Mouse (Mus musculus) liver, embryonic 14.5 days (tissue): ENCODE measurements at regions not wholly inside any gene's neighbourhood (a gene's known extent, or its start where the extent isn't known, plus 50 kb on each side); places are given as distances from the start of the nearest gene placed in this dataset.

Experiments used
- ATAC-seq: fragments of 200-750 bp; cut with Nextera tagmentation; 2 replicates; pipeline ENCODE4 v1.8.0; 2017; ENCODE audit warnings: moderate number of reproducible peaks, mild to moderate bottlenecking, moderate library complexity; ENCODE audit not compliant: insufficient read depth
- DNase-seq, 3 experiments: peaks; one replicate each; pipeline ENCODE4 v3.0.0-alpha.2; 2012 to 2013; ENCODE audit warnings: low read depth in 3 of 3, low spot score in 3 of 3
- H3K27ac ChIP-seq: fragments of 300-500 bp; sonication (generic); 2 replicates; pipeline ENCODE4 v1.5.1; 2014; ENCODE audit warnings: moderate library complexity, mild to moderate bottlenecking, control low read depth, inconsistent platforms
- H3K27me3 ChIP-seq: fragments of 300-500 bp; sonication (generic); 2 replicates; pipeline ENCODE4 v1.6.1; 2014; ENCODE audit warnings: mild to moderate bottlenecking, low read length, moderate library complexity; ENCODE audit not compliant: control insufficient read depth, insufficient read depth
- H3K36me3 ChIP-seq: fragments of 300-500 bp; sonication (generic); replicated peaks from 2 replicates; pipeline ENCODE4 v1.6.1; 2014; ENCODE audit warnings: low read depth; ENCODE audit not compliant: control insufficient read depth, insufficient read depth
- H3K4me1 ChIP-seq, 2 experiments: fragments of 200-500 bp in 1 of 2; fragments of 300-500 bp in 1 of 2; sonication (generic) in 1 of 2; replicated peaks; 2 replicates each; pipeline ENCODE4 v1.6.1; 2012 to 2014; ENCODE audit warnings: antibody characterized with exemption in 1 of 2, inconsistent platforms in 1 of 2, low read length in 1 of 2; ENCODE audit not compliant: control insufficient read depth in 2 of 2, insufficient read depth in 2 of 2
- H3K4me2 ChIP-seq: fragments of 300-500 bp; sonication (generic); 2 replicates; pipeline ENCODE4 v1.6.1; 2014; ENCODE audit warnings: low read depth, mild to moderate bottlenecking, control low read depth, moderate library complexity
- H3K4me3 ChIP-seq, 2 experiments: fragments of 200-500 bp in 1 of 2; fragments of 300-500 bp in 1 of 2; sonication (generic) in 1 of 2; 2 replicates each; pipeline ENCODE4 v1.5.1; 2012 to 2014; ENCODE audit warnings: low read depth in 2 of 2, low read length in 2 of 2, mild to moderate bottlenecking in 2 of 2, control low read depth in 1 of 2, inconsistent platforms in 1 of 2, moderate library complexity in 1 of 2; ENCODE audit not compliant: insufficient read depth in 1 of 2
- H3K9ac ChIP-seq: fragments of 300-500 bp; sonication (generic); replicated peaks from 2 replicates; pipeline ENCODE4 v1.6.1; 2014; ENCODE audit warnings: mild to moderate bottlenecking, control low read depth, moderate library complexity
- H3K9me3 ChIP-seq: fragments of 300-500 bp; sonication (generic); 2 replicates; pipeline ENCODE4 v1.6.1; 2016; ENCODE audit warnings: low read length, mixed read lengths; ENCODE audit not compliant: control insufficient read depth
- CTCF ChIP-seq: IDR thresholded peaks from 2 replicates; pipeline ENCODE4 v1.5.1; 2016; ENCODE audit warnings: antibody characterized with exemption, low read depth, control low read depth
- EP300 ChIP-seq: IDR thresholded peaks from 2 replicates; pipeline ENCODE4 v1.6.1; 2016; ENCODE audit warnings: antibody characterized with exemption, low read depth
- WGBS: fragments of 180-500 bp; shearing (Covaris S2); extraction: QIAGEN DNeasy Blood & Tissue Kit; methylation state at CpG from one replicate; pipeline ENCODE4 v1.1.7; 2014; ENCODE audit not compliant: insufficient replicate concordance; 5-methylcytosine and 5-hydroxymethylcytosine counted together

DNA sequence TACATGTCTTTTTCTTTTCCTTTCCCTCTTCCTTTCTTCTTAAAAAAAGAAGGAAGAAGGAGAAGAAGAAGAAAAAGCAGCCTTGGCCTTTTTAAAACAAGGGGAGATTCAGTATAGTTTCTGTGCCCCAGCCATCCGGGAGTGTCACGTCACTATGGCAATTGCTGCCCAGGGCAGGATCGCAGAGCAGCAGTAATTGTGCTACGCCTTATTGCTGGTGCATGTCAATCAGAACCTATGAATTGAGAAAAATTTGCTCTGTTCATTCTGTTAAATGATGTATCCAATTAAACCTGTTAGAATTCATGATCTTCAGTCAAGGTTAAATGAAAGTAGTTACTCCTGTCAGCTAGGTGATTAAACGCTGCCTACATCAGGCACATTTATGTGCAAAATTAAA is 85.4 kb downstream of the Cdca7 start:
- Histone ChIP-seq H3K4me1 (no peaks in the 10 kb centered on the region), H3K4me3 (no peak overlapping the region), H3K27me3 (no peaks in the 10 kb centered on the region), H3K9me3 (no peaks in the 10 kb centered on the region), H3K27ac (no peak overlapping the region), H3K9ac (no peak overlapping the region), H3K36me3 (no peaks in the 10 kb centered on the region), H3K4me2 (no peak overlapping the region)
- TF ChIP-seq CTCF (no peak), EP300 (no peak)
- WGBS = 72% methylated on average over 5 of the region's 5 CpGs
- no peak for DNase-seq
- no peak for ATAC-seq

- no peaks in the 10 kb centered on the region for H3K36me3 ChIP-seq
- H3K9ac ChIP-seq = no peak overlapping the region
- 37% methylated on average over 1 of the region's 1 CpGs for WGBS
- no peak overlapping the region for H3K27ac ChIP-seq
- no peak overlapping the region for H3K4me3 ChIP-seq
- TF ChIP-seq CTCF (no peak), EP300 (no peak)
- DNase-seq = no peak
- no peak overlapping the region for H3K4me2 ChIP-seq
- no peaks in the 10 kb centered on the region for H3K9me3 ChIP-seq
- H3K4me1 ChIP-seq = no peaks in the 10 kb centered on the region
- H3K27me3 ChIP-seq = no peaks in the 10 kb centered on the region
- no peak for ATAC-seq
Observed at GRCm38 (mm10) chr2:72578322-72578721, 102.4 kb downstream of the Cdca7 start.

GRCm38 (mm10) chr2:72581136-72581535 is 105.2 kb downstream of the Cdca7 start:
- Histone ChIP-seq H3K36me3 (no peaks in the 10 kb centered on the region), H3K27me3 (no peaks in the 10 kb centered on the region), H3K4me2 (no peak overlapping the region), H3K4me3 (no peak overlapping the region), H3K9me3 (no peaks in the 10 kb centered on the region), H3K27ac (no peak overlapping the region), H3K4me1 (no peaks in the 10 kb centered on the region), H3K9ac (no peak overlapping the region)
- WGBS = 66% methylated on average over 6 of the region's 6 CpGs
- no peak for ATAC-seq
- TF ChIP-seq EP300 = no peak
- TF ChIP-seq CTCF = no peak
- DNase-seq = no peak

- 38% methylated on average over 7 of the region's 7 CpGs for WGBS
- no peaks in the 10 kb centered on the region for H3K9me3 ChIP-seq
- H3K27me3 ChIP-seq = no peaks in the 10 kb centered on the region
- H3K4me3 ChIP-seq = no peak overlapping the region
- ATAC-seq = no peak
- H3K4me1 ChIP-seq = no peaks in the 10 kb centered on the region
- no peak for TF ChIP-seq EP300
- no peak for TF ChIP-seq CTCF
- no peak overlapping the region for H3K27ac ChIP-seq
- no peak for DNase-seq
- no peak overlapping the region for H3K4me2 ChIP-seq
- H3K36me3 ChIP-seq = no peaks in the 10 kb centered on the region
- H3K9ac ChIP-seq = no peak overlapping the region
Observed at GRCm38 (mm10) chr2:72588814-72589213, 112.9 kb downstream of the Cdca7 start.

DNA sequence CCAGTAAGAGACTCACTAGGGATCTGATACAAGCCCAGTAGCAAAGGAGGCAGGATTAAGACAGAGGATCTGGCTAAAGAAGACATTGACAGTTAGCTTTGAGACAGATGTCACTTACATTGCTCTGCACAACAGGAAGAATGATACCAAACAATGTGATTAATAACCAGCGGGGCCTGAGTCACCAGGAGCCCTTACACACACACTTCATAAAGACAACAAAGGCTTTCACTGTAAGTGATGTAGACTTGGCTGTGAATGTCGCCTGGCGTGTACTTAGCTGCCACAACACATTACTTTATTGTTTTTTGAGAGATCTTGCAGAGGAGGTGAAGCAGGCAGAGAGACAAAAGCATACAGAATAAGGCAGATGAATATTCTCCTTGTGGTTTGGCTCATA is 116.1 kb downstream of the Cdca7 start:
- H3K4me3 ChIP-seq = no peak overlapping the region
- H3K36me3 ChIP-seq = no peaks in the 10 kb centered on the region
- no peak overlapping the region for H3K9ac ChIP-seq
- H3K27me3 ChIP-seq = no peaks in the 10 kb centered on the region
- TF ChIP-seq CTCF = no peak
- TF ChIP-seq EP300 = no peak
- WGBS = 50% methylated on average over 3 of the region's 3 CpGs
- H3K4me1 ChIP-seq = no peaks in the 10 kb centered on the region
- ATAC-seq = no peak
- H3K9me3 ChIP-seq = no peaks in the 10 kb centered on the region
- H3K4me2 ChIP-seq = no peak overlapping the region
- no peak overlapping the region for H3K27ac ChIP-seq
- DNase-seq = no peak
